Mouse (Mus musculus) left cerebral cortex, adult 6 months (tissue): ENCODE measurements around the gene Zfp628. TPM values are rescaled to one million over a fixed set of nuclear protein-coding genes. Genes with fewer than 3 reads are reported as not detected.

Experiments used
- long read RNA-seq, 2 experiments: library from polyadenylated mRNA; unstranded; transcript quantifications; one replicate each; pipeline ENCODE4 v2.0.0; 2019 to 2020
- polyA plus RNA-seq: library from polyadenylated mRNA; unstranded; fragments of <200 nt; fragmentation: Nextera tagmentation; gene quantifications from 2 replicates; pipeline ENCODE4 v1.2.3, GENCODE M21; 2021

Zfp628 gene
- polyA plus RNA-seq = 0.69 and 2.7 TPM in 2 replicates
- long read RNA-seq, experiment 1, partial matches to known transcripts = 0 of 2 reads
- long read RNA-seq, experiment 1, other reads (novel, unspliced or antisense) = 2 of 2 reads
- long read RNA-seq, experiment 2, partial matches to known transcripts = 0 of 1 reads
- long read RNA-seq, experiment 2, other reads (novel, unspliced or antisense) = 1 of 1 reads

DNA sequence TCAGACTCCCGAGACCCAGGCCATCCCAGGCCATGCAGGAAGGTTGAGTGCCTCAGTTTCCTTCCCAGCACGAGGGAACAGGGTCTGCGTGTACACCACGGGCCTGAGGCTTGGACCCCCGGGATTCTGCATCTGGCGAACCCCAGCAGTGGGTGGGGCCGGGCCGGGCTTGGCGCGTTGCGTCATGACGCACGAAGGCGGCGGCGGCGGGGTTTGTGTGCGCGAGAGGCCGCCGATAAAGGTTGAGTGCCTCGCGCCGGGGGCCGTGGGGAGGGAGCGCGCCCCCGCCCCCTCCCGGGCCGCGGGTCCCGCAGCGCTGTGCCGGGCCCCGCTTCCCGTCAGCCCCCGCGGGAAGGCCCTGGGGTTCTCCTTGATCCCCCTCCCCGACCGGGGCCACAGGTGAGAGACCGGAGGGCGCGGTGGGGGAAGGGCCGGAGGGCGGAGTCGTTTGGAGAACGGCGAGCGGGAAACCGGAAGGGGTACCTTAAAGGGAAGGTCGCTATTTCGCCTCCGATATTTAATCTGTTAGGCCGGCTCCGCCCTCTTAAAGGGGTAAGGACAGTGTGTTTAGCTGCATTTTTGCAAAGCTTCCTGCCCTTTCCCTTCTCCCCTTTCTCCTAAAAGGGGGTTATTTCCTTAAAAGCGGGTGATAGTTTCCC is at the start of gene Zfp628:
Gene Zfp628 (plus strand): TSS at position 211 of the 659 bp plus-strand sequence.

GRCm38 (mm10) chr7:4870133-4870532 is 44.9 kb upstream of the Zfp628 start, which contains the start of gene Isoc2b:
Isoc2b (minus strand) TSS chr7:4870258.

GRCm38 (mm10) chr7:4876753-4877221 is 38.2 kb upstream of the Zfp628 start, which contains the start of gene Isoc2a:
Isoc2a (plus strand) TSS chr7:4877153.

GRCm38 (mm10) chr7:4906466-4906950 is 8.5 kb upstream of the Zfp628 start, which contains the start of gene Gm36210:
Gm36210 (minus strand) TSS chr7:4906516.

GRCm38 (mm10) chr7:4921824-4922482 is 6.9 kb downstream of the Zfp628 start, which contains the start of gene Nat14:
Nat14 (plus strand) TSS chr7:4922028.

GRCm38 (mm10) chr7:4925441-4926381 is 10.7 kb downstream of the Zfp628 start, which contains the start of gene Ssc5d:
Ssc5d (plus strand) TSS chr7:4925785.

DNA sequence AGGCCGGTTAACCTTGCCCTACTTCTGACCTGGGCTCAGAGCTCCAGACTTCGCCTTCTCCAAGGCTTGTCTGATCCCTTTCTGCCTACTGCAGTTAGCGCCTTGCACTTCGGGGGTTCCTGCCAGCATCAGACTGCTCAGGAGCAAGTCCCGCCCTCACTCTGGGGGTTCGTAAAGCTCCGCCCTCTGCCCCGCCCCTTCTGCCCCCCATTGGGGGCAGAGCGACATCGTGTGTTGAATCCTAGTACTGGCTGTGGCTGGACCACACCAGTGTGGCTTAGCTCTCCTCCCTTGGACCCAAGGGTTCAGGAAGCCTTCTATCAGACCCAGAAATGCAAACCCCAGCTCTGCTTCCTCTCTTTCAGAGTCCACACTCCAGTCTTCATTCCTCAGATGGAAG is 49.3 kb downstream of the Zfp628 start, which contains the start of gene Sbk2:
Gene Sbk2 (minus strand): TSS at position 135 of the 400 bp plus-strand sequence.

DNA sequence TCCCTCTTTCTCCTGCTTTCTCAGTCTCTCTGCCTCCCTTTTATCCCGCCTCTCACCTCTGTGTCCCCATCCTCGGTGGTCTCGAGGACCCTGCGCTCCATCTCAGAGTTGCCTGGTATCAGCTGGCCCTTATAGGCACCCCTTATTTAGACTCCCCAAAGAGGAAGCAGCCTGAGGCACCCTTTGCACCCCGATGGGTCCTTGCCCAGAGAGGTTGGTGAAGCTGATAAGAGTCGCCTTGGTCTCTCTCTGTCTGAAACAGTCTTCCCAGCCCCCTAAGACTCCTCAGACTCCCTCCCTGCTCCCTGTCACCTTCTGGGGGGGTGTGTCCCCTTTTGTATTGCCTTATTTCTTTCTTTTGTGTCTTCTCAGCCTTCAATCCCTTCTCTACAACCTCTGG is 56.1 kb downstream of the Zfp628 start, which contains the start of gene Sbk3:
Gene Sbk3 (minus strand): TSS at position 101 of the 400 bp plus-strand sequence.

Other genes starting within 250 kb of the Zfp628 start
- 128 and 156 TPM in 2 replicates for gene Hspbp1, start 230.1 kb upstream of the Zfp628 start, polyA plus RNA-seq
- 5.6 and 6.8 TPM in 2 replicates for gene Brsk1, start 224.6 kb upstream of the Zfp628 start, polyA plus RNA-seq
- 0.25 TPM in 1 of 2 replicates, not detected in the other for gene Tmem150b, start 190.0 kb upstream of the Zfp628 start, polyA plus RNA-seq
- 4.4 and 5.7 TPM in 2 replicates for gene Kmt5c, start 175.1 kb upstream of the Zfp628 start, polyA plus RNA-seq
- 14.4 and 16.7 TPM in 2 replicates for gene Cox6b2, start 162.1 kb upstream of the Zfp628 start, polyA plus RNA-seq
- not detected in 2 replicates for gene Fam71e2, start 143.9 kb upstream of the Zfp628 start, polyA plus RNA-seq
- gene Il11, start 132.4 kb upstream of the Zfp628 start, polyA plus RNA-seq = 0.19 and 0.39 TPM in 2 replicates
- not detected in 2 replicates for gene Tmem190, start 132.3 kb upstream of the Zfp628 start, polyA plus RNA-seq
- 3.3 and 11.7 TPM in 2 replicates for gene Tmem238, start 125.6 kb upstream of the Zfp628 start, polyA plus RNA-seq
- 1,133 and 1,160 TPM in 2 replicates for gene Rpl28, start 122.3 kb upstream of the Zfp628 start, polyA plus RNA-seq
- 17.9 and 212 TPM in 2 replicates for gene Ube2s, start 102.6 kb upstream of the Zfp628 start, polyA plus RNA-seq
- gene Shisa7, start 70.5 kb upstream of the Zfp628 start, polyA plus RNA-seq = 11.2 and 11.4 TPM in 2 replicates
- gene Isoc2b, start 45.0 kb upstream of the Zfp628 start, polyA plus RNA-seq = 20.0 and 27.8 TPM in 2 replicates
- gene Isoc2a, start 38.1 kb upstream of the Zfp628 start, polyA plus RNA-seq = 0.45 and 1.3 TPM in 2 replicates
- 0.11 and 0.16 TPM in 2 replicates for gene Gm36210, start 8.7 kb upstream of the Zfp628 start, polyA plus RNA-seq
- gene Nat14, start 6.8 kb downstream of the Zfp628 start, polyA plus RNA-seq = 115 and 129 TPM in 2 replicates
- gene Ssc5d, start 10.6 kb downstream of the Zfp628 start, polyA plus RNA-seq = 0.10 and 0.19 TPM in 2 replicates
- 0.28 and 0.50 TPM in 2 replicates for gene Sbk2, start 49.2 kb downstream of the Zfp628 start, polyA plus RNA-seq
- gene Sbk3, start 56.0 kb downstream of the Zfp628 start, polyA plus RNA-seq = 0.23 TPM in 2 replicates
- gene Zfp579, start 80.9 kb downstream of the Zfp628 start, polyA plus RNA-seq = 5.1 and 11.4 TPM in 2 replicates
- 10.9 and 14.7 TPM in 2 replicates for gene Zfp524, start 99.2 kb downstream of the Zfp628 start, polyA plus RNA-seq
- 12.1 and 13.9 TPM in 2 replicates for gene Fiz1, start 99.5 kb downstream of the Zfp628 start, polyA plus RNA-seq
- not detected in 2 replicates for gene Gm44973, start 100.3 kb downstream of the Zfp628 start, polyA plus RNA-seq
- 1.1 and 4.4 TPM in 2 replicates for gene Zfp865, start 105.2 kb downstream of the Zfp628 start, polyA plus RNA-seq
- gene Ccdc106, start 105.3 kb downstream of the Zfp628 start, polyA plus RNA-seq = 55.0 and 60.1 TPM in 2 replicates
- gene 4632433K11Rik, start 118.9 kb downstream of the Zfp628 start, polyA plus RNA-seq = not detected in 2 replicates
- gene Zfp784, start 123.2 kb downstream of the Zfp628 start, polyA plus RNA-seq = 3.0 and 3.3 TPM in 2 replicates
- 4.9 and 24.0 TPM in 2 replicates for gene Zfp580, start 136.3 kb downstream of the Zfp628 start, polyA plus RNA-seq
- gene U2af2, start 146.9 kb downstream of the Zfp628 start, polyA plus RNA-seq = 5.8 and 18.1 TPM in 2 replicates
- gene Epn1, start 165.0 kb downstream of the Zfp628 start, polyA plus RNA-seq = 52.2 and 182 TPM in 2 replicates
- not detected in 2 replicates for gene Rfpl4, start 201.7 kb downstream of the Zfp628 start, polyA plus RNA-seq
- gene Rasl2-9, start 210.7 kb downstream of the Zfp628 start, polyA plus RNA-seq = 0.59 and 0.75 TPM in 2 replicates
- 0.01 TPM in 1 of 2 replicates, not detected in the other for gene Vmn1r55, start 234.5 kb downstream of the Zfp628 start, polyA plus RNA-seq